Mouse (Mus musculus) forelimb bud, embryonic 11.5 days (tissue): ENCODE data around the gene Lcp2.

ENCODE experiments used
- DNase-seq: peaks from one replicate; pipeline ENCODE4 v3.0.0-alpha.2; 2012; ENCODE audit warnings: low read depth, low spot score

The Lcp2 gene

GRCm38 (mm10) chr11:34046767-34047541 lies at the start of gene Lcp2:
Lcp2 (plus strand) TSS chr11:34046920.
- DNase-seq = no peak

GRCm38 (mm10) chr11:33998244-33998643 lies 48.5 kb upstream of the Lcp2 start:
- DNase-seq = no peak

- DNase-seq = no peak
Observed at GRCm38 (mm10) chr11:34000416-34000815, 46.3 kb upstream of the Lcp2 start.

GRCm38 (mm10) chr11:34001938-34002592 lies 44.7 kb upstream of the Lcp2 start:
- DNase-seq = peak; percentile 52

GRCm38 (mm10) chr11:34002593-34002965 lies 44.1 kb upstream of the Lcp2 start:
- DNase-seq = no peak

GRCm38 (mm10) chr11:34007616-34008015 lies 39.1 kb upstream of the Lcp2 start:
- DNase-seq = no peak

- no peak for DNase-seq
Observed at GRCm38 (mm10) chr11:34008214-34008613, 38.5 kb upstream of the Lcp2 start.

GRCm38 (mm10) chr11:34008702-34009101 lies 38.0 kb upstream of the Lcp2 start:
- peak; percentile 74 for DNase-seq

- no peak for DNase-seq
Observed at GRCm38 (mm10) chr11:34009316-34010087, 37.2 kb upstream of the Lcp2 start.

GRCm38 (mm10) chr11:34010133-34010858 lies 36.4 kb upstream of the Lcp2 start:
- no peak for DNase-seq

GRCm38 (mm10) chr11:34010859-34011172 lies 35.9 kb upstream of the Lcp2 start:
- no peak for DNase-seq

- DNase-seq = no peak
Observed at GRCm38 (mm10) chr11:34012007-34012652, 34.6 kb upstream of the Lcp2 start.

GRCm38 (mm10) chr11:34025091-34025490 lies 21.6 kb upstream of the Lcp2 start:
- DNase-seq = no peak

- DNase-seq = no peak
Observed at GRCm38 (mm10) chr11:34029658-34030057, 17.1 kb upstream of the Lcp2 start.

GRCm38 (mm10) chr11:34031015-34031805 lies 15.5 kb upstream of the Lcp2 start:
- DNase-seq = no peak

GRCm38 (mm10) chr11:34034008-34034505 lies 12.7 kb upstream of the Lcp2 start:
- no peak for DNase-seq

- DNase-seq = no peak
Observed at GRCm38 (mm10) chr11:34034794-34035193, 11.9 kb upstream of the Lcp2 start.

GRCm38 (mm10) chr11:34035909-34036658 lies 10.6 kb upstream of the Lcp2 start:
- DNase-seq = no peak

- no peak for DNase-seq
Observed at GRCm38 (mm10) chr11:34040061-34040460, 6.7 kb upstream of the Lcp2 start.

GRCm38 (mm10) chr11:34042808-34043207 lies 3.9 kb upstream of the Lcp2 start:
- DNase-seq = no peak
